Mouse (Mus musculus): ENCODE data around the gene Atg14. TPM values are rescaled to one million over a fixed set of nuclear protein-coding genes. Genes with fewer than 3 reads are reported as not detected.

Atg14 gene
- total RNA-seq, 1 experiment, result 19.8 TPM

- Histone ChIP-seq H3K27ac (ENCODE audit: insufficient read depth, low read depth, low read length, poor library complexity, severe bottlenecking) (no peak overlapping the region), H3K4me3 (ENCODE audit: insufficient read depth in 1 of 2, low read depth in 1 of 2, low read length in 2 of 2, poor library complexity in 1 of 2, severe bottlenecking in 1 of 2) (no peak overlapping the region), H3K4me1 (ENCODE audit: control insufficient read depth in 2 of 2, insufficient read depth in 2 of 2, low read length in 2 of 2, poor library complexity in 1 of 2) (0 out of 4 replicates have a peak, but pooled peaks cover 0 to 2% of the 10 kb centered on the region in 2 experiments), H3K36me3 (ENCODE audit: control insufficient read depth, insufficient read depth, low read length, poor library complexity, severe bottlenecking) (no peaks in the 10 kb centered on the region), H3K9ac (ENCODE audit: insufficient read depth, low read depth, low read length, poor library complexity, severe bottlenecking) (no peak overlapping the region), H3K9me3 (ENCODE audit: control insufficient read depth, insufficient read depth, low read depth, low read length) (no peaks in the 10 kb centered on the region)
- TF ChIP-seq ZC3H11A (IDR thresholded peaks at IDR 0.05; ENCODE audit: borderline replicate concordance, low read depth, low read length) (no peak), MAFK (IDR thresholded peaks at IDR 0.05; ENCODE audit: insufficient read depth, low read depth, low read length) (no peak), ZNF384 (IDR thresholded peaks at IDR 0.05; ENCODE audit: low read depth, low read length) (no peak), HCFC1 (IDR thresholded peaks at IDR 0.05; ENCODE audit: borderline replicate concordance, insufficient read depth, low read length) (no peak), CHD2 (IDR thresholded peaks at IDR 0.05; ENCODE audit: low read depth, low read length) (no peak)
- no peak for DNase-seq (ENCODE audit: low read depth, low spot score)
- in situ Hi-C loops (cut with MboI; ENCODE audit: low sequenced_read_pairs in 2 of 2, unreplicated experiment in 2 of 2), result no loop called here
These were observed 48.8 kb downstream of the Atg14 start for GRCm38 (mm10) chr14:47521609-47522008.

GRCm38 (mm10) chr14:47520751-47521449 is 49.5 kb downstream of the Atg14 start:
- Histone ChIP-seq H3K36me3 (ENCODE audit: control insufficient read depth, insufficient read depth, low read length, poor library complexity, severe bottlenecking) (no peaks in the 10 kb centered on the region), H3K4me3 (ENCODE audit: insufficient read depth in 1 of 2, low read depth in 1 of 2, low read length in 2 of 2, poor library complexity in 1 of 2, severe bottlenecking in 1 of 2) (no peak overlapping the region), H3K27ac (ENCODE audit: insufficient read depth, low read depth, low read length, poor library complexity, severe bottlenecking) (no peak overlapping the region), H3K9ac (ENCODE audit: insufficient read depth, low read depth, low read length, poor library complexity, severe bottlenecking) (no peak overlapping the region), H3K9me3 (ENCODE audit: control insufficient read depth, insufficient read depth, low read depth, low read length) (no peaks in the 10 kb centered on the region), H3K4me1 (ENCODE audit: control insufficient read depth in 2 of 2, insufficient read depth in 2 of 2, low read length in 2 of 2, poor library complexity in 1 of 2) (0 out of 4 replicates have a peak, but pooled peaks cover 0 to 2% of the 10 kb centered on the region in 2 experiments)
- no peak for TF ChIP-seq MAFK (IDR thresholded peaks at IDR 0.05; ENCODE audit: insufficient read depth, low read depth, low read length)
- TF ChIP-seq CHD2 (IDR thresholded peaks at IDR 0.05; ENCODE audit: low read depth, low read length), result no peak
- no peak for TF ChIP-seq ZNF384 (IDR thresholded peaks at IDR 0.05; ENCODE audit: low read depth, low read length)
- TF ChIP-seq HCFC1 (IDR thresholded peaks at IDR 0.05; ENCODE audit: borderline replicate concordance, insufficient read depth, low read length), result no peak
- no peak for TF ChIP-seq ZC3H11A (IDR thresholded peaks at IDR 0.05; ENCODE audit: borderline replicate concordance, low read depth, low read length)
- in situ Hi-C loops (cut with MboI; ENCODE audit: low sequenced_read_pairs in 2 of 2, unreplicated experiment in 2 of 2), result no loop called here
- DNase-seq (ENCODE audit: low read depth, low spot score), result no peak

- no peak for TF ChIP-seq MAFK (IDR thresholded peaks at IDR 0.05; ENCODE audit: insufficient read depth, low read depth, low read length)
- no peak for TF ChIP-seq CHD2 (IDR thresholded peaks at IDR 0.05; ENCODE audit: low read depth, low read length)
- TF ChIP-seq ZNF384 (IDR thresholded peaks at IDR 0.05; ENCODE audit: low read depth, low read length), result no peak
- TF ChIP-seq ZC3H11A (IDR thresholded peaks at IDR 0.05; ENCODE audit: borderline replicate concordance, low read depth, low read length), result no peak
- TF ChIP-seq HCFC1 (IDR thresholded peaks at IDR 0.05; ENCODE audit: borderline replicate concordance, insufficient read depth, low read length), result no peak
- no peaks in the 10 kb centered on the region for H3K9me3 ChIP-seq (ENCODE audit: control insufficient read depth, insufficient read depth, low read depth, low read length)
- peaks cover 0 to 2% of the 10 kb centered on the region in 2 experiments; a peak in 1 of 4 replicates for H3K4me1 ChIP-seq (ENCODE audit: control insufficient read depth in 2 of 2, insufficient read depth in 2 of 2, low read length in 2 of 2, poor library complexity in 1 of 2)
- in situ Hi-C loops (cut with MboI; ENCODE audit: low sequenced_read_pairs in 2 of 2, unreplicated experiment in 2 of 2), result no loop called here
- no peak overlapping the region for H3K9ac ChIP-seq (ENCODE audit: insufficient read depth, low read depth, low read length, poor library complexity, severe bottlenecking)
- no peaks in the 10 kb centered on the region for H3K36me3 ChIP-seq (ENCODE audit: control insufficient read depth, insufficient read depth, low read length, poor library complexity, severe bottlenecking)
- H3K4me3 ChIP-seq (ENCODE audit: insufficient read depth in 1 of 2, low read depth in 1 of 2, low read length in 2 of 2, poor library complexity in 1 of 2, severe bottlenecking in 1 of 2), result no peak overlapping the region
- no peak for DNase-seq (ENCODE audit: low read depth, low spot score)
- H3K27ac ChIP-seq (ENCODE audit: insufficient read depth, low read depth, low read length, poor library complexity, severe bottlenecking), result no peak overlapping the region
These were observed 51.8 kb downstream of the Atg14 start for GRCm38 (mm10) chr14:47518619-47519018.

GRCm38 (mm10) chr14:47516755-47517154 is 53.7 kb downstream of the Atg14 start:
- Histone ChIP-seq H3K4me3 (ENCODE audit: insufficient read depth in 1 of 2, low read depth in 1 of 2, low read length in 2 of 2, poor library complexity in 1 of 2, severe bottlenecking in 1 of 2) (no peak overlapping the region), H3K9me3 (ENCODE audit: control insufficient read depth, insufficient read depth, low read depth, low read length) (no peaks in the 10 kb centered on the region), H3K9ac (ENCODE audit: insufficient read depth, low read depth, low read length, poor library complexity, severe bottlenecking) (no peak overlapping the region), H3K36me3 (ENCODE audit: control insufficient read depth, insufficient read depth, low read length, poor library complexity, severe bottlenecking) (no peaks in the 10 kb centered on the region), H3K27ac (ENCODE audit: insufficient read depth, low read depth, low read length, poor library complexity, severe bottlenecking) (no peak overlapping the region), H3K4me1 (ENCODE audit: control insufficient read depth in 2 of 2, insufficient read depth in 2 of 2, low read length in 2 of 2, poor library complexity in 1 of 2) (peaks cover 0 to 2% of the 10 kb centered on the region in 2 experiments; a peak in 1 of 4 replicates)
- no peak for DNase-seq (ENCODE audit: low read depth, low spot score)
- TF ChIP-seq ZNF384 (IDR thresholded peaks at IDR 0.05; ENCODE audit: low read depth, low read length) (no peak), CHD2 (IDR thresholded peaks at IDR 0.05; ENCODE audit: low read depth, low read length) (no peak), ZC3H11A (IDR thresholded peaks at IDR 0.05; ENCODE audit: borderline replicate concordance, low read depth, low read length) (no peak), MAFK (IDR thresholded peaks at IDR 0.05; ENCODE audit: insufficient read depth, low read depth, low read length) (no peak), HCFC1 (IDR thresholded peaks at IDR 0.05; ENCODE audit: borderline replicate concordance, insufficient read depth, low read length) (no peak)
- in situ Hi-C loops (cut with MboI; ENCODE audit: low sequenced_read_pairs in 2 of 2, unreplicated experiment in 2 of 2), result no loop called here

Measured in ES-E14 (cell line).